Comparison of ENCODE assay signal across 13 mouse cellular contexts in genomic region chr2:127449691-127450090, GRCm38 (mm10). TPM values are rescaled to one million over a fixed set of nuclear protein-coding genes. Genes with fewer than 3 reads are reported as not detected.
DNase-seq lines count a peak whose midpoint lies in the region; ATAC-seq lines count a peak whose summit lies in the region.
"Had no signal": no experiment of that assay in that cellular context is flagged by ENCODE, and none has a peak within 500 bp of the region (broad histone marks: within the 10 kb centered on the region; RNA-seq: fewer than 3 reads in every experiment).

No protein-coding gene starts in this region.

- peaks cover 11% of the 10 kb centered on the region for H3K4me1 ChIP-seq in heart, embryonic 15.5 days (replicated peaks)

- peaks cover 22% of the 10 kb centered on the region for H3K27me3 ChIP-seq in heart, embryonic 15.5 days

- H3K27ac ChIP-seq in heart, embryonic 15.5 days: no peak overlapping the region
- H3K27ac ChIP-seq: hindbrain, embryonic 12.5 days; midbrain, embryonic 15.5 days; neural tube, embryonic 12.5 days had no signal

- H3K9me3 ChIP-seq in heart, embryonic 15.5 days (replicated peaks): no peaks in the 10 kb centered on the region
- H3K9me3 ChIP-seq: hindbrain, embryonic 12.5 days; midbrain, embryonic 15.5 days; neural tube, embryonic 12.5 days had no signal

- H3K4me2 ChIP-seq in heart, embryonic 15.5 days: no peak overlapping the region
- H3K4me2 ChIP-seq: hindbrain, embryonic 12.5 days; midbrain, embryonic 15.5 days; neural tube, embryonic 12.5 days had no signal

- 28% methylated on average over 7 of the region's 7 CpGs for WGBS in heart, embryonic 15.5 days

- H3K4me3 ChIP-seq in heart, embryonic 15.5 days: no peak overlapping the region
- H3K4me3 ChIP-seq: hindbrain, embryonic 12.5 days; midbrain, embryonic 15.5 days; neural tube, embryonic 12.5 days had no signal

- ATAC-seq in heart, embryonic 15.5 days (replicated peaks; ENCODE audit: insufficient number of reproducible peaks, insufficient read depth, low FRiP score, low read depth): peak; percentile 43; the same call in 1 of the 2 replicates
- ATAC-seq: intestine, postnatal 0 days; midbrain, embryonic 15.5 days had no signal

- H3K9ac ChIP-seq in heart, embryonic 15.5 days: no peak overlapping the region
- H3K9ac ChIP-seq: hindbrain, embryonic 12.5 days; midbrain, embryonic 15.5 days; neural tube, embryonic 12.5 days had no signal

- H3K36me3 ChIP-seq in heart, embryonic 15.5 days: no peaks in the 10 kb centered on the region
- H3K36me3 ChIP-seq: hindbrain, embryonic 12.5 days; midbrain, embryonic 15.5 days; neural tube, embryonic 12.5 days had no signal

- DNase-seq in heart, adult 9 months (ENCODE audit: low spot score in 2 of 2): no peak
- DNase-seq in ZHBTc4 (ENCODE audit: low read depth, low spot score): peak; percentile 47
- peak; percentile 86 for DNase-seq in kidney, adult 11 months
- DNase-seq in kidney, postnatal 25 days: peak; percentile 75 to 92
- no peak for DNase-seq in layer of hippocampus, adult 9-10 months (ENCODE audit: low spot score)
- DNase-seq in left cerebral cortex, postnatal 10 days (ENCODE audit: extremely low spot score in 1 of 2, low spot score in 2 of 2): no peak
- DNase-seq: lung, postnatal 4 days had no signal

- intact Hi-C loops in left cerebral cortex, postnatal 10 days (cut with DNase I): no loop called here

RNA-seq across cellular contexts. Expression of gene Fahd2a, which starts 5.3 kb away (rescaled TPM):
- polyA plus RNA-seq in heart, embryonic 15.5 days (2015; fragmentation: Nextera tagmentation; extraction: Ambion mirVana): 27.1 and 30.8 TPM in 2 replicates
- total RNA-seq in left cerebral cortex, postnatal 10 days (2021): 10 to 100 TPM; 15.6 to 18.6 TPM

RNA-seq across cellular contexts. Expression of gene Gpat2, which starts 24.7 kb away (rescaled TPM):
- polyA plus RNA-seq in heart, embryonic 15.5 days (2015; fragmentation: Nextera tagmentation; extraction: Ambion mirVana): 0.34 and 0.35 TPM in 2 replicates
- total RNA-seq in left cerebral cortex, postnatal 10 days (2021): under 1 TPM; 0.39 to 0.49 TPM
- total RNA-seq: common myeloid progenitor, adult 5-6 weeks had no signal

Comparison
In these comparisons a context has a peak if more than half of its experiments do, and no peak if none do; other contexts are left out.
1. DNase-seq: peak in ZHBTc4 (single experiment), kidney, adult 11 months (single experiment) and kidney, postnatal 25 days (2 of 2); none in heart, adult 9 months (0 of 2), layer of hippocampus, adult 9-10 months (single experiment) and left cerebral cortex, postnatal 10 days (0 of 2).